Mouse (Mus musculus) limb, embryonic 14.5 days (tissue): ENCODE data around the gene Hdac5. TPM values are rescaled to one million over a fixed set of nuclear protein-coding genes. Genes with fewer than 3 reads are reported as not detected.
A peak's percentile ranks its signal among the peaks of the same experiment; 100 is the strongest.

ENCODE experiments used
- ATAC-seq: fragments of 200-750 bp; cut with Nextera tagmentation; 2 replicates; pipeline ENCODE4 v1.8.0; 2017; ENCODE audit warnings: low read depth, moderate number of reproducible peaks, moderate TSS enrichment; ENCODE audit not compliant: low FRiP score
- DNase-seq: peaks from one replicate; pipeline ENCODE4 v3.0.0-alpha.2; 2015; ENCODE audit warnings: low spot score
- H3K27ac ChIP-seq: fragments of 300-500 bp; sonication (generic); replicated peaks from 2 replicates; pipeline ENCODE4 v1.5.1; 2014; ENCODE audit warnings: low read depth, mild to moderate bottlenecking, low read length, moderate library complexity, mixed read lengths
- H3K27me3 ChIP-seq: fragments of 300-500 bp; sonication (generic); 2 replicates; pipeline ENCODE4 v1.6.1; 2014; ENCODE audit warnings: low read length, mixed read lengths; ENCODE audit not compliant: control insufficient read depth, insufficient read depth
- H3K36me3 ChIP-seq: fragments of 300-500 bp; sonication (generic); 2 replicates; pipeline ENCODE4 v1.6.1; 2014; ENCODE audit warnings: mild to moderate bottlenecking, low read length, moderate library complexity, mixed read lengths; ENCODE audit not compliant: control insufficient read depth, insufficient read depth
- H3K4me1 ChIP-seq: fragments of 300-500 bp; sonication (generic); 2 replicates; pipeline ENCODE4 v1.6.1; 2014; ENCODE audit warnings: antibody characterized with exemption, low read length, mixed read lengths; ENCODE audit not compliant: control insufficient read depth, insufficient read depth
- H3K4me2 ChIP-seq: fragments of 300-500 bp; sonication (generic); replicated peaks from 2 replicates; pipeline ENCODE4 v1.6.1; 2014; ENCODE audit warnings: low read depth, mild to moderate bottlenecking, low read length, moderate library complexity; ENCODE audit not compliant: severe bottlenecking
- H3K4me3 ChIP-seq: fragments of 300-500 bp; sonication (generic); replicated peaks from 2 replicates; pipeline ENCODE4 v1.5.1; 2014; ENCODE audit warnings: low read length
- H3K9ac ChIP-seq: fragments of 300-500 bp; sonication (generic); 2 replicates; pipeline ENCODE4 v1.6.1; 2014; ENCODE audit warnings: mild to moderate bottlenecking, low read depth, low read length, moderate library complexity; ENCODE audit not compliant: severe bottlenecking
- H3K9me3 ChIP-seq: fragments of 300-500 bp; sonication (generic); 2 replicates; pipeline ENCODE4 v1.6.1; 2016; ENCODE audit warnings: low read length; ENCODE audit not compliant: control insufficient read depth
- POLR2A ChIP-seq: fragments of 200-500 bp; IDR thresholded peaks from 2 replicates; pipeline ENCODE4 v1.8.0; 2012; ENCODE audit warnings: inconsistent platforms, mild to moderate bottlenecking, moderate library complexity, borderline replicate concordance; ENCODE audit not compliant: insufficient read depth, insufficient read length; ENCODE audit errors: extremely low read depth
- WGBS: fragments of 180-500 bp; shearing (Covaris S2); extraction: QIAGEN DNeasy Blood & Tissue Kit; methylation state at CpG from one replicate; pipeline ENCODE4 v1.1.7; 2014; 5-methylcytosine and 5-hydroxymethylcytosine counted together
- polyA plus RNA-seq, 2 experiments: library from polyadenylated mRNA; depleted of rRNA in 1 of 2; stranded (reverse) in 1 of 2; unstranded in 1 of 2; fragments of >200 nt; fragmentation: Nextera tagmentation in 1 of 2; extraction: Ambion mirVana in 1 of 2; gene quantifications; 2 replicates each; pipeline versions ENCODE4 v1.2.1 to v1.2.3; 2012 to 2014

Gene Hdac5
- polyA plus RNA-seq, 2 experiments = 46.7 to 86.2 TPM

- H3K4me3 ChIP-seq = no peak overlapping the region
- no peak for TF ChIP-seq POLR2A
- no peak overlapping the region for H3K9ac ChIP-seq
- H3K4me1 ChIP-seq = peaks cover 22% of the 10 kb centered on the region
- ATAC-seq (no peak), DNase-seq (no peak)
- no peaks in the 10 kb centered on the region for H3K27me3 ChIP-seq
- no peak overlapping the region for H3K27ac ChIP-seq
- no peaks in the 10 kb centered on the region for H3K9me3 ChIP-seq
- WGBS = 13% methylated on average over 2 of the region's 2 CpGs
- H3K36me3 ChIP-seq = peaks cover 33% of the 10 kb centered on the region
- H3K4me2 ChIP-seq = no peak overlapping the region
These were observed 20.2 kb downstream of the Hdac5 start for GRCm38 (mm10) chr11:102209742-102210141.

GRCm38 (mm10) chr11:102208846-102209245, 21.1 kb downstream of the Hdac5 start:
- H3K36me3 ChIP-seq = peaks cover 38% of the 10 kb centered on the region
- DNase-seq = no peak
- WGBS = 46% methylated on average over 4 of the region's 4 CpGs
- H3K9ac ChIP-seq = no peak overlapping the region
- H3K4me2 ChIP-seq = no peak overlapping the region
- H3K4me3 ChIP-seq = no peak overlapping the region
- no peak for ATAC-seq
- H3K27me3 ChIP-seq = no peaks in the 10 kb centered on the region
- peaks cover 17% of the 10 kb centered on the region for H3K4me1 ChIP-seq
- H3K27ac ChIP-seq = no peak overlapping the region
- TF ChIP-seq POLR2A = no peak
- no peaks in the 10 kb centered on the region for H3K9me3 ChIP-seq

DNA sequence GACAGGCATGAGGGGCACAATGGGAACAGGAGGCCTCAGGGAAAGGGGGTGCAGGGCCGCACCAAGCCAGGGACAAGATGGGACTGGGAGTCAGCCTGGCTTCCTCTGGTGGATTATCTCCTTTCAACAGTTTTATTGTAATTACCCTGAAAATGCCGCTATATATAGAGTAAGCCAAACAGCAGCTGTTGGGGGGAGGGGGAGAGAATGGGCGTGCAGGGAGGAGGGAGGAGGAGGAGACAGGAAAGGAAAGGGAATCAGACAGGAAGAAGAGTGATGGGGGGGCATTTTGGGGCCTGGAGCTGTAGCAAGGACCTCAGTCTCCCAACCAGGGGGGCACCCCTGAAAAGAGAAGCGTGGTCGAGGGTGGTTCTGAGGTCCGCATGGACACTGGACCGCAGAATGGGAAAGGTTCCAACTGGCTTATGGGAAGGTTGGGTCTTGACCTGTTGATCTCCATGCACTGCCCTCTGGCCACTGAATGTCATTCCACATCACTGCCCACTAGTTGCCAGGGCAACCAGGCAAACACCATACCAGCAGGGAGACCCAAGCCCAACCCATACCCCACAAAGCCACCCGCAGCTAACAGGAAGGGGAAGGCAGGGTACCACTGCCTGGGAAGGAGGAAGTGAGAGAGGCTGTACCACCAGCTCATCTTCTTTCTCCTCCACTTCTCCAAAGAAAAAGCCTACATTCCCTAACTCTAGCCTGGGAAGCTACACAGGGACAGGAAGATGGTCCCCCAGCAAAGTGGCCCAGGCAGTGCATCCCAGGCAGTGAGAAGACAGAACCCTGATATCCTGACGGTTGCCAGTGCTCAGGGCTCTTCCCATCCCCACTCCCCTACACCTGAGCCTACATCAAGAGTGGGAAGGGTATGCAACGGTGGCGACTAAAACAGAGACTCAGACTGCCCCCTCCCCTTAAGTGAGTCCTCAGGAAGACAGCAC, 21.9 kb downstream of the Hdac5 start:
- Histone ChIP-seq H3K4me3 (no peak overlapping the region), H3K4me1 (peaks cover 17% of the 10 kb centered on the region), H3K27me3 (no peaks in the 10 kb centered on the region), H3K27ac (no peak overlapping the region), H3K9ac (no peak overlapping the region), H3K9me3 (no peaks in the 10 kb centered on the region), H3K36me3 (peaks cover 42% of the 10 kb centered on the region), H3K4me2 (no peak overlapping the region)
- TF ChIP-seq POLR2A = no peak
- DNase-seq (peak; percentile 56), ATAC-seq (peak; percentile 27; the same call in 1 of the 2 replicates)
- 56% methylated on average over 11 of the region's 11 CpGs for WGBS

DNA sequence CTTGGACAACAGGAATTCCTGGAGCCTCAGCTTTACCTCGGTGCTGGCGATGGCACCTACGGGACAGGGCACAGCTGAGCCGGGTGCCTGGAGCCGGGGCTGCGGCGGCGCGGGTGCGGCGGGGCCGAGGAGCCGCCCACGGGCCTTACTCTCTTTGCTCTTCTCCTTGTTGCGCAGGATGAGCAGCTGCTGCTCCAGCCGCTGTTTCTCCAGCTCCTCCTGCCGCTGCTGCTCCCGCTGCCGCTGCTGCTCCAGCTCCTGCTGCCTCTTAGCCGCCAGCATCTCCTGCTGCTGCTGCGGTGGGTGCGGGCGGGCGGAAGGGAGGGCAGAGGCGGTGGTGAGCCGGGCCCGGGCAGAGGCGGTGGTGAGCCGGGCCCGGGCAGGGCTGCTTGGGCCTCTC, 23.5 kb downstream of the Hdac5 start:
- H3K36me3 ChIP-seq = peaks cover 57% of the 10 kb centered on the region
- no peak for TF ChIP-seq POLR2A
- peaks cover 12% of the 10 kb centered on the region for H3K4me1 ChIP-seq
- no peak for DNase-seq
- no peak overlapping the region for H3K9ac ChIP-seq
- H3K9me3 ChIP-seq = no peaks in the 10 kb centered on the region
- H3K27me3 ChIP-seq = no peaks in the 10 kb centered on the region
- H3K4me3 ChIP-seq = no peak overlapping the region
- H3K4me2 ChIP-seq = no peak overlapping the region
- 78% methylated on average over 16 of the region's 30 CpGs for WGBS
- no peak overlapping the region for H3K27ac ChIP-seq
- no peak for ATAC-seq

DNA sequence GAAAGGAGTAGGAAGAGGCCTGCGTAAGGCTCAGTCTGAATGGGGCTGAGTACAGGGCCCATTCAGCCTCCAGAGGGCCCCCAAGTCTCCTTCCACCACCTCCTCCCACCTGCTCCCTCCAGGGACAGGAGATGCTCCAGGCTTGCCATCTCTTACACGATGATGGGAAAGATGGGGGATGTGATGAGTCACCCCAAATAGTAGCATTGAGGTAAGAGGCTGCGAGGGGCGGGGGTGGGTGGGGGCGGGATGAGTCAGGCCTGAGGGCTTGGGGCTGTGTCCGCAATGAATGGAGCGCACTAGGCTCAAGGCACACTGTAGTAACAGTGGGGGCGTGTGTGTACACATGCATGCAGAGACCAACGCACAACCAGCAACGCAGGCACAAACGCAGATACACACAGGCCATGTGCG, 28.6 kb downstream of the Hdac5 start:
- no peaks in the 10 kb centered on the region for H3K4me1 ChIP-seq
- no peaks in the 10 kb centered on the region for H3K9me3 ChIP-seq
- DNase-seq (no peak), ATAC-seq (no peak)
- no peak overlapping the region for H3K27ac ChIP-seq
- H3K4me3 ChIP-seq = no peak overlapping the region
- 85% methylated on average over 12 of the region's 12 CpGs for WGBS
- no peak for TF ChIP-seq POLR2A
- H3K4me2 ChIP-seq = no peak overlapping the region
- peaks cover 98% of the 10 kb centered on the region for H3K36me3 ChIP-seq
- no peaks in the 10 kb centered on the region for H3K27me3 ChIP-seq
- H3K9ac ChIP-seq = no peak overlapping the region
